Mouse (Mus musculus) liver, embryonic 13.5 days (tissue): ENCODE measurements around the gene Rrp8. TPM values are rescaled to one million over a fixed set of nuclear protein-coding genes. Genes with fewer than 3 reads are reported as not detected.

ENCODE experiments used
- ATAC-seq: fragments of 200-750 bp; cut with Nextera tagmentation; 2 replicates; pipeline ENCODE4 v1.8.0; 2017; ENCODE audit warnings: low read depth, mild to moderate bottlenecking, moderate number of reproducible peaks, moderate library complexity
- DNase-seq: peaks from one replicate; pipeline ENCODE4 v3.0.0; 2022
- H3K27ac ChIP-seq: fragments of 300-500 bp; sonication (generic); 2 replicates; pipeline ENCODE4 v1.5.1; 2015; ENCODE audit warnings: moderate library complexity, mild to moderate bottlenecking, inconsistent platforms
- H3K27me3 ChIP-seq: fragments of 300-500 bp; sonication (generic); 2 replicates; pipeline ENCODE4 v1.6.1; 2015; ENCODE audit warnings: mild to moderate bottlenecking, inconsistent platforms
- H3K36me3 ChIP-seq: fragments of 300-500 bp; sonication (generic); 2 replicates; pipeline ENCODE4 v1.6.1; 2015; ENCODE audit warnings: mild to moderate bottlenecking, inconsistent platforms
- H3K4me1 ChIP-seq: fragments of 300-500 bp; sonication (generic); replicated peaks from 2 replicates; pipeline ENCODE4 v1.6.1; 2015; ENCODE audit warnings: inconsistent platforms
- H3K4me2 ChIP-seq: fragments of 300-500 bp; sonication (generic); 2 replicates; pipeline ENCODE4 v1.6.1; 2015; ENCODE audit warnings: inconsistent platforms, mild to moderate bottlenecking, moderate library complexity
- H3K4me3 ChIP-seq: fragments of 300-500 bp; sonication (generic); replicated peaks from 2 replicates; pipeline ENCODE4 v1.5.1; 2015; ENCODE audit warnings: mild to moderate bottlenecking, inconsistent platforms
- H3K9ac ChIP-seq: fragments of 300-500 bp; sonication (generic); 2 replicates; pipeline ENCODE4 v1.6.1; 2015; ENCODE audit warnings: mild to moderate bottlenecking, inconsistent platforms
- H3K9me3 ChIP-seq: fragments of 300-500 bp; sonication (generic); replicated peaks from 2 replicates; pipeline ENCODE4 v1.6.1; 2016; ENCODE audit warnings: inconsistent platforms
- WGBS: fragments of 180-500 bp; shearing (Covaris S2); methylation state at CpG from one replicate; pipeline ENCODE4 v1.1.7; 2015; ENCODE audit not compliant: insufficient replicate concordance; 5-methylcytosine and 5-hydroxymethylcytosine counted together
- polyA plus RNA-seq: library from polyadenylated mRNA; unstranded; fragments of >200 nt; fragmentation: Nextera tagmentation; extraction: Ambion mirVana; gene quantifications from 2 replicates; pipeline ENCODE4 v1.2.1, GENCODE M21; 2015

Gene Rrp8
- 25.2 and 27.4 TPM in 2 replicates for polyA plus RNA-seq

GRCm38 (mm10) chr7:105736911-105737521, at the start of gene Rrp8:
Gene Rrp8 (minus strand): TSS chr7:105737385.
- H3K9me3 ChIP-seq, result no peaks in the 10 kb centered on the region
- H3K27ac ChIP-seq, result peak within 1 kb of the TSS; percentile 91
- no peaks in the 10 kb centered on the region for H3K27me3 ChIP-seq
- peak within 1 kb of the TSS; percentile 95 for H3K4me2 ChIP-seq
- peaks cover 53% of the 10 kb centered on the region for H3K36me3 ChIP-seq
- peak within 1 kb of the TSS; percentile 89 for H3K4me3 ChIP-seq
- H3K4me1 ChIP-seq, result peaks cover 52% of the 10 kb centered on the region
- peak within 1 kb of the TSS; percentile 95 for H3K9ac ChIP-seq
- ATAC-seq (peak; percentile 32), DNase-seq (peak; percentile 43)
- WGBS, result under 1% methylated on average over 30 of the region's 30 CpGs

- Histone ChIP-seq H3K9ac (peak overlapping the region; percentile 63), H3K27ac (no peak overlapping the region)
- DNase-seq, result no peak
These were observed 49.5 kb upstream of the Rrp8 start for GRCm38 (mm10) chr7:105786506-105787284.

GRCm38 (mm10) chr7:105784556-105784955, 47.4 kb upstream of the Rrp8 start:
- WGBS, result 25% methylated on average over 4 of the region's 4 CpGs
- H3K27ac ChIP-seq, result no peak overlapping the region
- no peaks in the 10 kb centered on the region for H3K9me3 ChIP-seq
- DNase-seq (no peak), ATAC-seq (no peak)
- H3K27me3 ChIP-seq, result peaks cover 70% of the 10 kb centered on the region
- no peak overlapping the region for H3K9ac ChIP-seq
- no peaks in the 10 kb centered on the region for H3K36me3 ChIP-seq
- H3K4me1 ChIP-seq, result no peaks in the 10 kb centered on the region
- H3K4me2 ChIP-seq, result no peak overlapping the region
- no peak overlapping the region for H3K4me3 ChIP-seq

More at GRCm38 (mm10) chr7:105786506-105787284, 49.5 kb upstream of the Rrp8 start:
- Histone ChIP-seq H3K36me3 (no peaks in the 10 kb centered on the region), H3K4me3 (peak overlapping the region; percentile 52), H3K27me3 (peaks cover 89% of the 10 kb centered on the region), H3K4me1 (no peaks in the 10 kb centered on the region), H3K4me2 (peak overlapping the region; percentile 52), H3K9me3 (no peaks in the 10 kb centered on the region)
- peak; percentile 20; the same call in 1 of the 2 replicates for ATAC-seq
- 15% methylated on average over 20 of the region's 20 CpGs for WGBS

- 39% methylated on average over 4 of the region's 4 CpGs for WGBS
- H3K27me3 ChIP-seq, result peaks cover 63% of the 10 kb centered on the region
These were observed 46.7 kb upstream of the Rrp8 start for GRCm38 (mm10) chr7:105783861-105784260.

GRCm38 (mm10) chr7:105778553-105779265, 41.5 kb upstream of the Rrp8 start:
- Histone ChIP-seq H3K27me3 (peaks cover 13% of the 10 kb centered on the region), H3K9ac (no peak overlapping the region; the same call in 1 of the 2 replicates), H3K4me2 (0 out of 2 replicates have a peak overlapping the region, but pooled peaks have one; percentile 0), H3K9me3 (no peaks in the 10 kb centered on the region), H3K36me3 (no peaks in the 10 kb centered on the region), H3K4me1 (peaks cover 23% of the 10 kb centered on the region), H3K4me3 (no peak overlapping the region), H3K27ac (peak overlapping the region; percentile 65)
- no peak for DNase-seq
- peak; percentile 69 for ATAC-seq
- 17% methylated on average over 4 of the region's 4 CpGs for WGBS

More at GRCm38 (mm10) chr7:105783861-105784260, 46.7 kb upstream of the Rrp8 start:
- no peak overlapping the region for H3K9ac ChIP-seq
- no peaks in the 10 kb centered on the region for H3K9me3 ChIP-seq
- H3K4me2 ChIP-seq, result no peak overlapping the region
- DNase-seq, result no peak
- no peak overlapping the region for H3K4me3 ChIP-seq
- H3K4me1 ChIP-seq, result peaks cover 5% of the 10 kb centered on the region; the same call in 1 of the 2 replicates
- no peak overlapping the region for H3K27ac ChIP-seq
- no peak for ATAC-seq
- H3K36me3 ChIP-seq, result no peaks in the 10 kb centered on the region

- Histone ChIP-seq H3K4me3 (no peak overlapping the region), H3K9me3 (no peaks in the 10 kb centered on the region), H3K27me3 (peaks cover 6% of the 10 kb centered on the region), H3K9ac (no peak overlapping the region), H3K4me2 (peak overlapping the region; percentile 23; the same call in 1 of the 2 replicates), H3K4me1 (peaks cover 23% of the 10 kb centered on the region), H3K27ac (peak overlapping the region; percentile 65), H3K36me3 (no peaks in the 10 kb centered on the region)
- 30% methylated on average over 13 of the region's 13 CpGs for WGBS
- ATAC-seq (peak; percentile 25; the same call in 1 of the 2 replicates), DNase-seq (no peak)
These were observed 40.8 kb upstream of the Rrp8 start for GRCm38 (mm10) chr7:105777797-105778552.

- WGBS, result 63% methylated on average over 1 of the region's 1 CpGs
- DNase-seq (no peak), ATAC-seq (no peak)
These were observed 40.1 kb upstream of the Rrp8 start for GRCm38 (mm10) chr7:105777316-105777715.

GRCm38 (mm10) chr7:105776026-105776425, 38.8 kb upstream of the Rrp8 start:
- WGBS, result 61% methylated on average over 2 of the region's 2 CpGs
- DNase-seq (no peak), ATAC-seq (no peak)
- Histone ChIP-seq H3K4me3 (no peak overlapping the region), H3K9me3 (no peaks in the 10 kb centered on the region), H3K4me2 (no peak overlapping the region), H3K27ac (no peak overlapping the region), H3K27me3 (no peaks in the 10 kb centered on the region), H3K9ac (no peak overlapping the region), H3K4me1 (peaks cover 23% of the 10 kb centered on the region), H3K36me3 (0 out of 2 replicates have a peak, but pooled peaks cover 2% of the 10 kb centered on the region)

More at GRCm38 (mm10) chr7:105777316-105777715, 40.1 kb upstream of the Rrp8 start:
- Histone ChIP-seq H3K9ac (no peak overlapping the region), H3K27ac (no peak overlapping the region), H3K4me2 (no peak overlapping the region), H3K4me1 (peaks cover 23% of the 10 kb centered on the region), H3K4me3 (no peak overlapping the region), H3K27me3 (peaks cover 3% of the 10 kb centered on the region; the same call in 1 of the 2 replicates), H3K36me3 (no peaks in the 10 kb centered on the region), H3K9me3 (no peaks in the 10 kb centered on the region)

GRCm38 (mm10) chr7:105774661-105775060, 37.5 kb upstream of the Rrp8 start:
- H3K9me3 ChIP-seq, result no peaks in the 10 kb centered on the region
- DNase-seq (no peak), ATAC-seq (no peak)
- no peak overlapping the region for H3K9ac ChIP-seq
- 57% methylated on average over 8 of the region's 8 CpGs for WGBS
- no peak overlapping the region for H3K4me3 ChIP-seq
- 0 out of 2 replicates have a peak, but pooled peaks cover 3% of the 10 kb centered on the region for H3K36me3 ChIP-seq
- no peak overlapping the region for H3K27ac ChIP-seq
- H3K4me1 ChIP-seq, result peaks cover 23% of the 10 kb centered on the region
- H3K27me3 ChIP-seq, result no peaks in the 10 kb centered on the region
- H3K4me2 ChIP-seq, result no peak overlapping the region

- H3K4me1 ChIP-seq, result peaks cover 11% of the 10 kb centered on the region; the same call in 1 of the 2 replicates
- no peak for ATAC-seq
- no peak overlapping the region for H3K9ac ChIP-seq
- 74% methylated on average over 5 of the region's 5 CpGs for WGBS
- no peak overlapping the region for H3K4me2 ChIP-seq
- DNase-seq, result no peak
- H3K36me3 ChIP-seq, result 0 out of 2 replicates have a peak, but pooled peaks cover 3% of the 10 kb centered on the region
- H3K9me3 ChIP-seq, result no peaks in the 10 kb centered on the region
- H3K4me3 ChIP-seq, result no peak overlapping the region
- no peaks in the 10 kb centered on the region for H3K27me3 ChIP-seq
- H3K27ac ChIP-seq, result no peak overlapping the region
These were observed 35.9 kb upstream of the Rrp8 start for GRCm38 (mm10) chr7:105773041-105773440.
